Mouse (Mus musculus) adipocyte (in vitro differentiated cells): ENCODE measurements around the gene Nuak2.

Source experiments
- DNase-seq: peaks from one replicate; pipeline ENCODE4 v3.0.0-alpha.2; 2016; ENCODE audit warnings: low spot score

Nuak2 gene

GRCm38 (mm10) chr1:132354234-132354633, 38.3 kb downstream of the Nuak2 start:
- DNase-seq = no peak

DNA sequence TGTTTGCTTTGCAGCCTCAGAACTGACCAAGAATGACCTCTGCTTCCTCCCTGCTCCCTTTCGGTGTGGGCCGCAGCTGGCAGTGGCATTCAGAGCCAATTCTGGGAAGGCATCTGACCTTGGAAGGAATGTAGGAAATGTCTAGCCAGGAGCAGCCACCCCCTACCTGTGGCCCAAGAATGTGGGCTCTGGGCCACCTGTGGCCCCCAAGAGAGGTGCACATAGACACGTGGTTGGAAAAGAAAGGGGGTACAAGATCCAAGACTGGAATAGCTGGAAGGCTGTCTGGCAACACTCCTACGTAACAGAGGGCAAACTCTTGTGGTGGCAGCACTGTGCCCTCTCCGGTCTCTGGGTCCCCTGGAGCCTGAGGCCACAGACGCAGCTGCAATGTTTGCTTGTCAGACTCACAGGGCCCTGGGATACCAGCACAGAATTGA, 39.3 kb downstream of the Nuak2 start:
- DNase-seq = no peak

DNA sequence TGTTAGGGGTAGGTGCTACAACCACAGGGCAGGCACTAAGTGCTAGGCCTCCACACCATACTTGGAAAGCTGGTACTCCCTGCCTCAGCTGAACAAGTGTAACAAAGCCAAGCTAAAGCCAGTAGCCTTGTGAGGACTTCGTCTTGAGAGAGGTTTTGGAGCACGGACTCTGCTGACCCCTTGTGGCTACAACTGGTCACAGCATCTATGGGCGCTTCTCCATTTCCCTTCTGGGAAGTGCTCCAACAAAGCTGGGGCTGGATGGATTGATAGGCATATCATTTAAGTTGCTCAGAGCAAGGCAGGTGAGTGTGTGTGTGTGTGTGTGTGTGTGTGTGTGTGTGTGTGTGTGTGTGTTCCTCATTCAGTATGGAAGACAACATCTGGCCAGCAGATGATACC, 39.9 kb downstream of the Nuak2 start:
- peak; percentile 93 for DNase-seq

DNA sequence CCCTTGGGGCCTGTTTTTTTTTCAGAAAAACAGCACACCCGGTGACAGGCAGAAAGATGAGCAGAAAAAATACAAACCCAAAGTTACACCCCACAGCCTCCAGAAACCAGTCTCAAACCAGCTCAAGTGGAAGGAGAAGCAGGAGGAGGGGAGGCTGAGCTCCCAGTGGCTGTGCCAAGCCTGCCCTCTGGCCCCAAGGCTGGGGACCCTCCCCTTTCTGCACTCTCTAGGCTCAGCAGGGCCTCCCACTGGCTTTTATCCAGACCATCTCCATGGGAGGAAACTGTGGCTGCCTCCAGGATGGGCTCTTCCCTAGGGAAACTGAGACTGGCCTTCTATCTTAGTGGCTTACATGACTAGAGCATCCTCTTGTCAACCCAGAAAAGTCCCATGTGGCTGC, 40.9 kb downstream of the Nuak2 start:
- no peak for DNase-seq

- DNase-seq = no peak
Measured at GRCm38 (mm10) chr1:132361959-132362358, 46.0 kb downstream of the Nuak2 start.

GRCm38 (mm10) chr1:132364388-132364787, 48.5 kb downstream of the Nuak2 start:
- DNase-seq = no peak

GRCm38 (mm10) chr1:132364896-132365557, 49.1 kb downstream of the Nuak2 start:
- peak; percentile 82 for DNase-seq

- no peak for DNase-seq
Measured at GRCm38 (mm10) chr1:132365645-132366044, 49.7 kb downstream of the Nuak2 start.

DNA sequence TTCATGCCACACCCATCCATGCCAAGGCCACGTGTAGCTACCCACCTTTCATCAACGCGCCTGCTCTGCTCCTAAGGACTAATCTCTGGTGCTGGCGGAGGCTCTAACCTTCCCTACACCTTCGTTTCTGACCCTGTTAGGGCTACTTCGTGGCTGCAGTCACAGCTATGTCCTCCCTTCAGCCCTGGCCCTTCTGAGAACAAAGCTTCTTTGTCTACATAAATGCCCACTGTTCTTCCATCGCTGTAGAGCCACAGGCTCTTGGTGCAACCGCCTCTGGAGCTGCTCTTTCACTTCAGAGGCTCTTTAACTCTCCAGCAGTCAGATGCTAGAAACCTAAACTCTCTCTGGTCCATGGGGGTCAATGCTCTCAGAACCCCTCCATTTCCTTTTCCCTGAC, 50.3 kb downstream of the Nuak2 start:
- DNase-seq = no peak

- no peak for DNase-seq
Measured at GRCm38 (mm10) chr1:132366937-132367336, 51.0 kb downstream of the Nuak2 start.

- DNase-seq = peak; percentile 93
Measured at GRCm38 (mm10) chr1:132367692-132368506, 52.0 kb downstream of the Nuak2 start.

- DNase-seq = peak; percentile 94
Measured at GRCm38 (mm10) chr1:132370681-132371173, 54.8 kb downstream of the Nuak2 start.

DNA sequence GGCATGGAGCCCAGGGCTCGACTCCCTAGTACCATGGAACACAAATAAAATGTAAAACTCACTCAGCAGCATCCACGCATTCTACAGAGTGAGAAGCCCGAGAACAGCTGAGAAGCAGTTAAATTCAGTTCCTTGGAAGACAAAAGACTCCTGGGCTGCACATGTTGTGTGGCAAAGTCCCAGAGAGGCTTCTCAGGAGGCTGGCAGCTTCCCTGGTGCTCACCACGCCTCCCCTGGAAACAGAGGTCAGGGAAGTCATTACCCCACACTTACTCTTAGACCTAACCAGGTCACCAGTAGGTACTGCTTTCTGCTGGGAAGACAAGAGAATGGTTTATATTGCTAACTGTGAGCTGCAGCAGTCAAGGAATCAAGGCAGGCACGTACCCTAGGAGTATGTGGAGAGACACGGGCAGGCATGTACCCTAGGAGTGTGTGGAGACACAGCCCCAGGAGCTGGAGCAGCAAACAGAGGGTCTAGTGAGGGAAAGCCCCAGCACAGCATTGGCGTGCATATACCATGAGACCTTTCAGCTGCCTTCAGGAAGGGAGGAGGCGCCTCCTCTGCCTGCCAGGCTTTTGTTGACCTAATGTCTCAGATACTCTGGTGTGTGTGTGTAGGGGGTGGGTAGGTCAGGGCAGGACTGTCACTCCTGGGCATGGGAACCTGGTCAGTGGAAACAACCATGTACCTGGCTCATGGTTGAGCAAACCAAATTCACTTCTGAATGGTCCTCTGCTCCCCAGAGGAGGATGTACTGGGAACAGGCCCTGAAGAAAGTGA, 55.6 kb downstream of the Nuak2 start:
- peak; percentile 55 for DNase-seq

- DNase-seq = no peak
Measured at GRCm38 (mm10) chr1:132372354-132372753, 56.4 kb downstream of the Nuak2 start.

GRCm38 (mm10) chr1:132372896-132373534, 57.1 kb downstream of the Nuak2 start:
- peak; percentile 64 for DNase-seq

DNA sequence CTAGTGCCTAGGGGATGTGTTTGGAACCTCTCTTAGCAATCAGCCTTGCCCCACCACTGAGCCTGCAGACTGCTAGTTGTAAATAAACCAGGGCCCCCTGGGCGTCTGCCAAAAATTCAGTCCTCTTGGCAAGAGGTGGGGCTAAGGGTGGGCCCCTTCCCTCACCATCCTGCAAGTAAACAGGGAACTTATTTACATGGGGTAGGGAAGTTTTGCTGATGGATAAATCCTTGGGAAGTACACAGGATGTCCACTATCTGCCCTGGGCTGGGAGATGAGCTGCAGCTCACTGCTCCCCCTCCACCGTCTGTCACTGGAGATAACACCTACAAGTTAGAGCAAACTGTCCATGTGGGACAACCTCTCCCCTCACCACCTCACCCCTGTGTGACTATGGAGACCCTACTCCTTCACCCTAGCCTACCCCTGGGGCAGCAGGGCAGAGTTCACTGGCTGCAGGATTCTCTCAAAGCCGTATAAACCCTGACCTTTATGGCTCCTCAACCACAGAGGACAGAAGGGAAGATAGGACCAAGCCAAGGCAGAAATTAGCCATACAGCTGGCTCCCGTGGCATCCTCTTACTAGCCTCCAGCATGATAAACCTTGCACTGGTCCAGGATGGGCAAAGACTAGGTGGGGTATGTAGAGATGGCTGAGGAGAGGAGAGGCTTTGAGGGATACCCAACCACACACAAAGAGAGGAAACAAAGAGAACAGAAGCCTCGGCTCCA, 58.4 kb downstream of the Nuak2 start:
- DNase-seq = peak; percentile 62

DNA sequence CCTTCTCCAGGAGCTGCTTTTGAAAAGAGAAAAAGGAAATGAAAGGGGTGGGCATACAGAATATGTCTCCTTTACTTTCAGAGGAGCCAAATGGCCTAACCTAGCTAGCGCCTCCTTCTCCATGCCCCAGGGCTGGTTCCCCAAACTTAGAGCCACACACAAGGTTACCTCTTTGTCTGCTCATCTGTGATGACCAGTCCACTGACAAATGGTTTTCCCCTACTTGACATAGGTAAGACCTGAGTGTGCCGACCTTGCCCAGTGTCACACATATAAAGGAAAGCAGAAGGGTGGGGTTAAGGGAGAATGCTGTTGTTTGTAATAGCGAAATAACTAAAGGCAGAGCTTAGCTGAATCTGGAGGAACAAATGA, 58.9 kb downstream of the Nuak2 start:
- DNase-seq = no peak

- no peak for DNase-seq
Measured at GRCm38 (mm10) chr1:132375256-132375655, 59.3 kb downstream of the Nuak2 start.

- DNase-seq = peak; percentile 22
Measured at GRCm38 (mm10) chr1:132376211-132377054, 60.5 kb downstream of the Nuak2 start.

- no peak for DNase-seq
Measured at GRCm38 (mm10) chr1:132377055-132377365, 61.1 kb downstream of the Nuak2 start.

- no peak for DNase-seq
Measured at GRCm38 (mm10) chr1:132377811-132378210, 61.9 kb downstream of the Nuak2 start.
